Mouse (Mus musculus) heart, embryonic 12.5 days (tissue): ENCODE results near the gene Krtap6-1. TPM values are rescaled to one million over a fixed set of nuclear protein-coding genes. Genes with fewer than 3 reads are reported as not detected.
"Not testable (repeated sequence)": the region's sequence is repeated elsewhere in the genome, so short reads cannot be mapped to it uniquely, and the experiment has no call there.

Source experiments
- ATAC-seq: fragments of 200-750 bp; cut with Nextera tagmentation; 2 replicates; pipeline ENCODE4 v1.8.0; 2017; ENCODE audit warnings: moderate TSS enrichment, moderate library complexity; ENCODE audit not compliant: insufficient number of reproducible peaks, low FRiP score
- H3K27ac ChIP-seq: fragments of 300-500 bp; sonication (generic); 2 replicates; pipeline ENCODE4 v1.5.1; 2016; ENCODE audit warnings: mild to moderate bottlenecking, moderate library complexity; ENCODE audit not compliant: poor library complexity, severe bottlenecking
- H3K27me3 ChIP-seq: fragments of 300-500 bp; sonication (generic); replicated peaks from 2 replicates; pipeline ENCODE4 v1.6.1; 2016; ENCODE audit warnings: mild to moderate bottlenecking, moderate library complexity
- H3K36me3 ChIP-seq: fragments of 300-500 bp; sonication (generic); 2 replicates; pipeline ENCODE4 v1.6.1; 2016; ENCODE audit warnings: mild to moderate bottlenecking, moderate library complexity
- H3K4me1 ChIP-seq: fragments of 300-500 bp; sonication (generic); replicated peaks from 2 replicates; pipeline ENCODE4 v1.6.1; 2016; ENCODE audit warnings: mild to moderate bottlenecking
- H3K4me2 ChIP-seq: fragments of 300-500 bp; sonication (generic); 2 replicates; pipeline ENCODE4 v1.6.1; 2016; ENCODE audit warnings: mild to moderate bottlenecking, moderate library complexity
- H3K4me3 ChIP-seq: fragments of 300-500 bp; sonication (generic); 2 replicates; pipeline ENCODE4 v1.5.1; 2016; ENCODE audit warnings: mild to moderate bottlenecking
- H3K9ac ChIP-seq: fragments of 300-500 bp; sonication (generic); 2 replicates; pipeline ENCODE4 v1.6.1; 2016; ENCODE audit warnings: mild to moderate bottlenecking, moderate library complexity
- H3K9me3 ChIP-seq: fragments of 300-500 bp; sonication (generic); replicated peaks from 2 replicates; pipeline ENCODE4 v1.6.1; 2016; ENCODE audit warnings: mild to moderate bottlenecking, moderate library complexity
- WGBS: fragments of 180-500 bp; shearing (Covaris S2); methylation state at CpG from one replicate; pipeline ENCODE4 v1.1.7; 2016; 5-methylcytosine and 5-hydroxymethylcytosine counted together
- polyA plus RNA-seq: library from polyadenylated mRNA; unstranded; fragments of >200 nt; fragmentation: Nextera tagmentation; extraction: Ambion mirVana; gene quantifications from 2 replicates; pipeline ENCODE4 v1.2.1, GENCODE M21; 2016

Krtap6-1 gene
- polyA plus RNA-seq = not detected in 2 replicates

GRCm38 (mm10) chr16:89031399-89031798 is at the start of gene Krtap6-1:
Krtap6-1 (plus strand) TSS chr16:89031699.
- WGBS = 80% methylated on average over 3 of the region's 3 CpGs
- not testable (repeated sequence) for H3K4me2 ChIP-seq, H3K36me3 ChIP-seq, H3K4me1 ChIP-seq, ATAC-seq, H3K27me3 ChIP-seq, H3K9ac ChIP-seq, H3K4me3 ChIP-seq, H3K9me3 ChIP-seq, H3K27ac ChIP-seq

GRCm38 (mm10) chr16:89010659-89011058 is 20.8 kb upstream of the Krtap6-1 start, which contains the start of gene Krtap22-2:
Krtap22-2 (minus strand) TSS chr16:89010759.
- no peaks in the 10 kb centered on the region for H3K27me3 ChIP-seq
- H3K27ac ChIP-seq = no peak within 1 kb of the TSS
- no peaks in the 10 kb centered on the region for H3K4me1 ChIP-seq
- H3K9ac ChIP-seq = no peak within 1 kb of the TSS
- peaks cover 4% of the 10 kb centered on the region; the same call in 1 of the 2 replicates for H3K9me3 ChIP-seq
- 77% methylated on average over 5 of the region's 5 CpGs for WGBS
- no peak within 1 kb of the TSS for H3K4me3 ChIP-seq
- H3K4me2 ChIP-seq = no peak within 1 kb of the TSS
- no peaks in the 10 kb centered on the region for H3K36me3 ChIP-seq
- no peak for ATAC-seq

GRCm38 (mm10) chr16:89013973-89014372 is 17.5 kb upstream of the Krtap6-1 start:
- Histone ChIP-seq H3K9ac (no peak overlapping the region), H3K4me1 (no peaks in the 10 kb centered on the region), H3K27ac (no peak overlapping the region), H3K4me3 (no peak overlapping the region), H3K4me2 (no peak overlapping the region), H3K36me3 (no peaks in the 10 kb centered on the region), H3K9me3 (peaks cover 4% of the 10 kb centered on the region; the same call in 1 of the 2 replicates), H3K27me3 (no peaks in the 10 kb centered on the region)
- 92% methylated on average over 3 of the region's 3 CpGs for WGBS
- no peak for ATAC-seq

- WGBS = 84% methylated on average over 3 of the region's 3 CpGs
- ATAC-seq, H3K4me1 ChIP-seq: not testable (repeated sequence)
Observed at GRCm38 (mm10) chr16:89014984-89015383, 16.5 kb upstream of the Krtap6-1 start, which contains the start of gene Gm10229. Gm10229 (plus strand) TSS chr16:89015284.

GRCm38 (mm10) chr16:89041372-89041771 is 9.9 kb downstream of the Krtap6-1 start, which contains the start of gene Gm10228:
Gm10228 (minus strand) TSS chr16:89041472.
- WGBS = 84% methylated on average over 2 of the region's 4 CpGs
- not testable (repeated sequence) for H3K36me3 ChIP-seq

More at GRCm38 (mm10) chr16:89014984-89015383, 16.5 kb upstream of the Krtap6-1 start, which contains the start of gene Gm10229:
- not testable (repeated sequence) for H3K4me2 ChIP-seq, H3K9me3 ChIP-seq, H3K36me3 ChIP-seq, H3K9ac ChIP-seq, H3K27me3 ChIP-seq, H3K4me3 ChIP-seq, H3K27ac ChIP-seq

GRCm38 (mm10) chr16:89047783-89048182 is 16.3 kb downstream of the Krtap6-1 start, which contains the start of gene Krtap6-5:
Krtap6-5 (minus strand) TSS chr16:89047883.
- H3K4me1 ChIP-seq = no peaks in the 10 kb centered on the region
- H3K27me3 ChIP-seq = no peaks in the 10 kb centered on the region
- H3K4me2 ChIP-seq = no peak within 1 kb of the TSS
- WGBS = 71% methylated on average over 3 of the region's 3 CpGs
- no peak within 1 kb of the TSS for H3K4me3 ChIP-seq
- H3K27ac ChIP-seq = no peak within 1 kb of the TSS
- no peak within 1 kb of the TSS for H3K9ac ChIP-seq
- ATAC-seq = no peak
- no peaks in the 10 kb centered on the region for H3K36me3 ChIP-seq
- H3K9me3 ChIP-seq = no peaks in the 10 kb centered on the region; the same call in 1 of the 2 replicates

More at GRCm38 (mm10) chr16:89041372-89041771, 9.9 kb downstream of the Krtap6-1 start, which contains the start of gene Gm10228:
- not testable (repeated sequence) for H3K4me1 ChIP-seq, H3K27me3 ChIP-seq, H3K27ac ChIP-seq, ATAC-seq, H3K4me3 ChIP-seq, H3K4me2 ChIP-seq, H3K9ac ChIP-seq, H3K9me3 ChIP-seq

GRCm38 (mm10) chr16:89063902-89064301 is 32.4 kb downstream of the Krtap6-1 start, which contains the start of gene 1110025L11Rik:
1110025L11Rik (minus strand) TSS chr16:89064002.
- H3K4me2 ChIP-seq, H3K36me3 ChIP-seq, H3K9ac ChIP-seq, H3K27ac ChIP-seq, H3K9me3 ChIP-seq, ATAC-seq, H3K27me3 ChIP-seq, H3K4me3 ChIP-seq, H3K4me1 ChIP-seq: not testable (repeated sequence)
- no CpG with 5 or more reads among the region's 2 CpGs for WGBS

GRCm38 (mm10) chr16:89071041-89071440 is 39.5 kb downstream of the Krtap6-1 start:
- not testable (repeated sequence) for H3K4me1 ChIP-seq, H3K4me2 ChIP-seq, ATAC-seq, H3K4me3 ChIP-seq, H3K9ac ChIP-seq, H3K9me3 ChIP-seq, H3K27me3 ChIP-seq, H3K27ac ChIP-seq, H3K36me3 ChIP-seq
- WGBS = 55% methylated on average over 2 of the region's 2 CpGs

Other genes with a start within 250 kb of the Krtap6-1 start
- not detected in 2 replicates for gene Gm20741, start 219.5 kb upstream of the Krtap6-1 start, polyA plus RNA-seq
- gene Krtap15, start 211.5 kb upstream of the Krtap6-1 start, polyA plus RNA-seq = not detected in 2 replicates
- not detected in 2 replicates for gene Krtap14, start 205.6 kb upstream of the Krtap6-1 start, polyA plus RNA-seq
- not detected in 2 replicates for gene Krtap19-1, start 162.3 kb upstream of the Krtap6-1 start, polyA plus RNA-seq
- not detected in 2 replicates for gene Krtap19-2, start 157.4 kb upstream of the Krtap6-1 start, polyA plus RNA-seq
- gene Krtap19-3, start 153.7 kb upstream of the Krtap6-1 start, polyA plus RNA-seq = not detected in 2 replicates
- not detected in 2 replicates for gene Krtap19-4, start 146.6 kb upstream of the Krtap6-1 start, polyA plus RNA-seq
- not detected in 2 replicates for gene Krtap19-5, start 135.2 kb upstream of the Krtap6-1 start, polyA plus RNA-seq
- not detected in 2 replicates for gene Krtap19-9b, start 99.4 kb upstream of the Krtap6-1 start, polyA plus RNA-seq
- not detected in 2 replicates for gene Krtap16-3, start 68.8 kb upstream of the Krtap6-1 start, polyA plus RNA-seq
- gene Krtap22-2, start 20.9 kb upstream of the Krtap6-1 start, polyA plus RNA-seq = not detected in 2 replicates
- not detected in 2 replicates for gene Gm10229, start 16.4 kb upstream of the Krtap6-1 start, polyA plus RNA-seq
- gene Gm10228, start 9.8 kb downstream of the Krtap6-1 start, polyA plus RNA-seq = not detected in 2 replicates
- gene Krtap6-5, start 16.2 kb downstream of the Krtap6-1 start, polyA plus RNA-seq = not detected in 2 replicates
- gene 1110025L11Rik, start 32.3 kb downstream of the Krtap6-1 start, polyA plus RNA-seq = not detected in 2 replicates
- not detected in 2 replicates for gene Krtap6-3, start 52.3 kb downstream of the Krtap6-1 start, polyA plus RNA-seq
- not detected in 2 replicates for gene Gm6358, start 109.2 kb downstream of the Krtap6-1 start, polyA plus RNA-seq
- not detected in 2 replicates for gene Gm10061, start 119.4 kb downstream of the Krtap6-1 start, polyA plus RNA-seq
- gene Gm9789, start 126.3 kb downstream of the Krtap6-1 start, polyA plus RNA-seq = not detected in 2 replicates
- not detected in 2 replicates for gene Gm7735, start 137.8 kb downstream of the Krtap6-1 start, polyA plus RNA-seq
- gene 1110057P08Rik, start 143.0 kb downstream of the Krtap6-1 start, polyA plus RNA-seq = not detected in 2 replicates
- not detected in 2 replicates for gene Krtap20-2, start 174.2 kb downstream of the Krtap6-1 start, polyA plus RNA-seq